Mouse (Mus musculus): ENCODE results near the gene Col5a1.

The Col5a1 gene

DNA sequence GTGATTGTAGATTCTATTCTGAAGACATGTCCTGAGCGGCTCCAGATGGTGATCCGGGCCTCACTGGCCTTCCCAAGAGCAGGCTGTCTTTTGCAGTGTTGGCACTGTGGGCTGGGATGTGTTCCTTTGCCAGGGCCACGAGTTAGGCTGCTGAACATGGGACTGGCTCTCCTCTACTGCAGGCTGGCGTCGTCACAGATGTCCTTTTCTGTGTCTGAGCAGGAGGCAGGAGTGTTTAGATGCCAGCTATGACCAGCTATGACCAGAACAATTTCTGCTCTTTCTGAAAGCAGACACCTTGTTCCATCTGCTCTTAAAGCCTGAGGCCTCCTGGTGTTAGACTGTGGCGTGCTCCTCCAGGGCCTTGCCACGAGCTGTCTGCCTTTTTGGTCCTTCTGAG lies 31.9 kb downstream of the Col5a1 start:
- DNase-seq (ENCODE audit: low read depth in 2 of 2, low spot score in 2 of 2) = no peak

DNA sequence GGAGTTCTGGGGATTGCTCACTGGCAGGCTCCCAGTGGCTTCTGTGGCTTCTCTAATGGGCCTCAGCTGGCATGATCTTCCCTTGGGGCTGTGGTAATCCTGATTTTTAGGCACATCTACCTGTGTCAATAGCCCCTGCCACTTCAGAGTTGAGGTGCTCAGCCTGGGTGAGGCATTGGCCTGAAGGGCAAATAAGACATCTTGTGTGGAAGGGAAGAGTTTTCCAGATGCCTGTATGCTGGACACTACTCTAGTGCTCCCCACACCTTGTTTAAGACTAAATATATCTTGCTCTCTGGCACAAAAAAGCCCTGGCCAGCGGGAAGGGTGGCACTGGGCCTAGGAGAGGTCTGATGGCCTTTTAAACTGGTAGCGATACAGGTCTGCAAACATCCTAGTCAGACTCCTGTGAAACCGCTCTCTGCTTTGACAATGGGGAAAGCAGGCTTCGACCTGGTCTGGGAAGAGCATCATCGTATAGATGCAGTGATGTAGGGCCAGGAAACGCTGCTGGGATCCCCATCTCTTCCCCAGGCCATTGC lies 33.2 kb downstream of the Col5a1 start:
- no peak for DNase-seq (ENCODE audit: low read depth in 2 of 2, low spot score in 2 of 2)

DNA sequence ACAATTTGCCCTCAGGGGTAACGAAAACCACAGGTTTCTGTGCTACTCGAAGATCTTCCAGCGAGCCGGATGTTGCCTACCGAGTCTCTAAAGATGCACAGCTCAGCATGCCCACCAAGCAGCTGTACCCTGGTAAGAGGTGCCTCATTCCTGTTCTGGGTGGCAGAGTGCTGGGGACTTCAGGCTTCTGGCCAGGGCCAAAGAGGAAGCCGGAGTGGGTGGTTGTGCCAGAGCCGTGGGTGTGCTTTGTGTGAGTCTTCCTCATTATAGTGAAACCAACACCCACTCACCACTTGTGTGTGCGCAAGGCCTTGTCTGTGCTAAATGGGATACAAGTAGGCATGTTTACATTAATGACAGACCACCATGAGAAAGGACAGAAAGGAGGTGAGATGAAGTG lies 35.8 kb downstream of the Col5a1 start:
- DNase-seq (ENCODE audit: low read depth in 2 of 2, low spot score in 2 of 2) = no peak

DNA sequence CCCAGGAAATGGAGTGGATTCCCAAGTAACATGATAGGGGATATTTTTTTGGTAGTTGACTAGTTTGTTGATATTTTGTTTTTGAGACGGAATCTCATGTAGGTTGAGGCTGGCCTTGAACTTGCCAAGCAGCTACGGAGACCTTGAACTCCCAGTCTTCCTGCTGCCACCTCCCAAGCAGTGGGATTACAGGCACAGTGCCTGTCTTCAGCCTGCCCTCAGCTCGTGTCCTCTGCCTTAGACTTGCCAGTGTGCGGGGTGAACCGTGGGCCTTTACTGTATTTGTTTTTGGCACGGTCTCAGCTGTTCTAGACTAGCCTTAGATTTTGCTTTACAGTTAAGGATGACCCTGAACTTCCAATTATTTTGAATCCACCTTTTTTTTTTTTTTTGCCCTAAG lies 37.5 kb downstream of the Col5a1 start:
- DNase-seq (ENCODE audit: low read depth in 2 of 2, low spot score in 2 of 2) = no peak

DNA sequence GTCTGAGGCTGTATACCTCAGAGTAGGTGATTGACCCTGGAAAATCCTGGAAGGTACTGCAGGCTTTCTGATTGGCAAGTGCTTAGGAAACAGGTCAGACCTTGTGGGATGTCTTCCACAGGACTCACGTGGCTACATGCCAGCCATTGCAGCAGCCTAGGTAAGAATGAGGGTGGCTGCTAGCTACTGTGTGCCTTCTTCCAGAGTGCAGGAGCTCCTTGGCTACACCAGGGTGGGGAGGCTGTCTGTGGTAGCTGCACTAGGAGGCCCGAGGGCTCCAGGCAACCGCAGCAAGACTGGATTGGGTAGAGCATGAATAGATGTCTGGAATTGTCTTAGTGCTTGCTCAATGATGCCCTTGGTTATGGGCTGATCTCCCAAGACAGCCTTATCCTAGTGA lies 38.2 kb downstream of the Col5a1 start:
- no peak for DNase-seq (ENCODE audit: low read depth in 2 of 2, low spot score in 2 of 2)

DNA sequence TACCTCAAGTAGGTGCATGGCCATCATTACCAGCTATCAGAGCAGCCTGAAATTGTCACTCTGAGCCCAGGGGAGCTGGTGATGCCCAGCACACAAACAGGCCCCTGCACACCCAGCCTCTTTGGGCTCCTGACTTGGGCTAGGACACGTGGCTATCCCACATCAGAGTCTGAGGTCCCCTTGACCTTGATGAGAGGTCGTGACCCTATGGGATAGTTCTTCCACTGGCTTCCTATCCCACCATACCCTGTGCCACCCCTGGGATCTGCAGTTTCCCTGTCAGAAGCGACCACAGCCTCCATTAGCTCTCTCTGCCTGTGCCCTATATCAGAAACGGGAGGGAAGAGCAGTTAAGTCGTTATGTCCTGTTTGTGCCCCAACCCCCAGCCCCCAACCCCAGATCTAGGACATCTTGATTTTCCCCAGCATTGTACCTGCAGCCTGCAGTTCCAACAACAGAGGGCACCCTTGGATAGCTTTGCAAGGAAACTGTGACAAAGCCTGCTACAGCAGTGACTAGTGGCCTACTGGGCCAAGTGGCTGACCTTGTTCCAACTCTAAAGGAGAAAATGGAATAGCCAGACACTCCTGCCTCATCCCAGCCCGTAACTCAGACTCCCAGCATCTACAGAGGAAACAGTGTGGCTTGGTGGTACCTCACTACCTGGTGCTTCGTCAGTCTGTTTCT lies 40.4 kb downstream of the Col5a1 start:
- no peak for DNase-seq (ENCODE audit: low read depth in 2 of 2, low spot score in 2 of 2)

DNA sequence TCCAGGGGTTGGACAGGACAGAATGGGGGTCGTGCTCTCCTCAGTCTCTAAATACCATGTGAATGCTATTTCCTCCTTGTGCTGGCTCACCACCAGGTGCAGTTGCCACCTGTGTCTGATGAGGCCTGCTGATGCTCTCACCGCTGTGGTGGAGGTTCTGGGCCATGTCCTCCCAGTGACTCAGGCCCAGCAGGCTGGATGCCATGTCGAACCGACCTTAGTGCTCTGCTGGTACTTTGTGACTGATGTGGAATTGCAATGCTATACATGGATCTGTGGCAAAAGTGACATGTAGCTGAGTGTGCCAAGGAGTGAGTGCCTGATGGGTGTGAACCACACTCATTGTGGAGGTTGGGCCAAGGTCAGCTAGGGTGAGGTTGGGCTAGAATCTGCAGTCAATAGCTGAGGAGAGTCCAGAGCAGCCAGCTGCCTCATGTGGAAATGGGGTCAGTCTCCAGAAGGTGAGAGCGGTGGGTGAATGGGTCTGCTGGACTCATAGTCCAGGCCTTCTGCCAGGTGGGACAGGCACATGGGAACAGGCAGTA lies 44.3 kb downstream of the Col5a1 start:
- no peak for DNase-seq (ENCODE audit: low read depth in 2 of 2, low spot score in 2 of 2)

DNA sequence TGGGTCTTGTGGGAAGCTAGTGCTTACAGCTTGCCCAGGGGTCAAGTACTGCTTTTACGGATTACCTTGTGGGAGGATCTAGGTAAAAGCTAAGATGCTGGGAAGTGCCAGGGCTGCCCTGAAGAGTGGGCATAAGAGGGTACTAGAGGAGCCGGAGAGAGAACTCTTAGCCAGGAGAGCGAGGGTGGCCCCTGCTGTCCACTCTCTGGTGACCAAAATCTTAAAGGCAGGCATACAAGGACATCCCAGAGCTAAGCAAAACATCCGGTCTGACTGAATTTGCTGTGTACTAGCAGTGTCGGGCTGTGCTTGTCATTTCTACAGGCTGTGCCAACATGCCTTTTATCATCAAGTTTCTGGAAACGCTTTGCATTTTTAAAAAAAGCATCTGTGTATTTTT lies 44.9 kb downstream of the Col5a1 start:
- DNase-seq (ENCODE audit: low read depth in 2 of 2, low spot score in 2 of 2) = no peak

DNA sequence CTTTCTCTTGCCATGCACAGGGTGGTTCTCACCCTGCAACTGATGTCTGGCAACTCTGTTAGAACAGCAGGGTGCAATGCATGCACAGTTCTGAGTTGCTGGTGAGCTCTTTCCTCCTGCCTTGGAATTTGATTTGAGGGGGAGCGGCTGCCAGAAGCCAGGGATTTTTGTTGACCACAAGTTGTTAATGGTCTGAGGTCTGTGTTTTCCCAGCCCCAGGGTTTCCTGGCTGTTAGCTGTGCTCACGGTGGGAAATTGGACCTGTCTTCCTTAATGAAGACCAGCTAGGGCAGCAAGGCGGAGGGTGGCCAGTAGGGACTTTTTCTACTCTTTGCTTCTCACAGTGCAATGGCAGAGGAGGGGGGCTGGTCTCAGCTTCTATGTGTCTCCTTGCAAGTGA lies 45.7 kb downstream of the Col5a1 start:
- no peak for DNase-seq (ENCODE audit: low read depth in 2 of 2, low spot score in 2 of 2)

DNA sequence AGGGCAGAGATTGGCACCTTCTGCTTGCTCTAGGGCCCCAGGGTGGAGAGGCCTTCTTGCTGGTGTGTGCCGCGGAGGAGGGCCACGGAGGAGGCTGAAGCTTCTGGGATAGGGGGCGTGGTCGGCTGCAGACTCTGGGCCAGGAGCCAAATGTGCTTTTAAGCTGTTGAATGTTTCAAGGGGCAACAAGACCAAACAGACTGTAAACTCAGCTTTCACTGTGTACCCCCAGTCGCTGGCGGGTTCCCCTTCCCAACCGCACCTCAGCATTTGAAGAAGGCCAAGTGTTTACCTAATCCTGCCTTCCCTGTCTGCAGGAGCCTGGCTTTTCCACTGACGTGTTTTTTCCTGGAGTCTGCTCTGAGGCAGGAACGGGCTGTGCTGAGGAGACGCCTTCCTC lies 48.0 kb downstream of the Col5a1 start:
- DNase-seq (ENCODE audit: low read depth in 2 of 2, low spot score in 2 of 2) = no peak

DNA sequence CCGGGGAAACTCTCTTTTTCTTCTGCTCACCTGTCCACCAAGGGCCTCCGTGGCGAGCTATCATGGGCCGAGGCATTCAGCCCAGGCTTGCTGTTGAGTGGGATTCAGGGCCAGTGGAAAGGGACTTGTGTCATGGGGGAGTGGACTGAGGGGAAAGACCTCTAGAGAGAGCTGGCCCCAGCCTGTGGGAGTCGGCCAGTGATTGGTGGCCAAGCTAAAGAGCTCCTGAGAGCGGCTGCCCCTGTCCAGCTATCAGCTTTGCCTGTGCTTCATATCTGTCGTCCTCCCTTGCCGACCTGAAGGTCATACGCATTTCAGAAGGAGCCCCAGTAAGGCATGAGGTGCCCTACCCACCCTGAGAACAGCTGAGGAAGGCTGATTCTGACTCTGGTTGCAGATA lies 48.6 kb downstream of the Col5a1 start:
- DNase-seq (ENCODE audit: low read depth in 2 of 2, low spot score in 2 of 2) = no peak

DNA sequence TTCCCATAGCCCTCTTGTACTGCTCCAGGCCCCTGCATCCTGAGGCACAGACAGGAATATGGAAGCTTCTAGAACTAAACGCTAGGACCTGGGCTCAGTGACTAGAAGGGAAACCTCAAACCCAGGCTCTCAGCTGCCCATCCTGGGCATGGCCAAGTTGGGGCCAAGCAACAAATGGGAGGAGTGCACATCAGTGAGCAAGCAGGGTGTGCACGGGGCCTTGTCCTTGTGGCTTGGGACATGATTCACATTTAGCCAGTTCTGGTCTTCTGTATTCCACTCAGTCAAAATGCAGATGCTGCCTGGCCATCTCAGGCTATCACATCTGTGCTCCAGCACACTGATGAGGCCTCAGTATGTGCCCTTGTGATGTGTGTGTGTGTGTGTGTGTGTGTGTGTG lies 49.2 kb downstream of the Col5a1 start:
- DNase-seq (ENCODE audit: low read depth in 2 of 2, low spot score in 2 of 2) = no peak

DNA sequence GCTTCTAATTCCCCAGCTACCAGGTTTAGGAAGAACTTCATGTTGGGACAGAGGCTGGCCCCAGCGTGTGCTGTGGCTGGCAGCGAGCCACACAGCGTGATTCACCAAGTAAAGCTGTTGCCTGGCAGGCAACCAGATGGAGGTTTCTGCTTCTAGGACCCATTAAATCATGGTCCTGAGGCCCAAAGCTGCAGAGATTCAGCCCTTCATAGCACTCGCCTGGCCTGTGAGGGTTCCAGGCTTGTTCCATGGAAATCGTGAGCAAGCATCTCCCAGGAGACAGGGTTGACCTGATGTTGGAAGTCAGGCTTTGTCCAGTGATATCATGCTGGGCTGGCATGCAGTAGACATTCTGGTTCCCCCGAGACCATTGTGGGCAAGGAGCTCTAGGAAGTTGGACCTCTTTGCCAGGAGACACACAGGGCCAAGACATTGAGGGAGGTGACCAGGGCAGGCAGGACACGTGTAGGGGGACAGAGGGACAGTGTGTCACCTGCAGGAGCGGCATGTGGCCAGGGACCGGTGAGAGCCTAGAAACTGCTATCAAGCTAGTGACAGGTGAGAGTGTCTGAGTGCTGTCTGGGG lies 50.5 kb downstream of the Col5a1 start:
- DNase-seq (ENCODE audit: low read depth in 2 of 2, low spot score in 2 of 2) = no peak

DNA sequence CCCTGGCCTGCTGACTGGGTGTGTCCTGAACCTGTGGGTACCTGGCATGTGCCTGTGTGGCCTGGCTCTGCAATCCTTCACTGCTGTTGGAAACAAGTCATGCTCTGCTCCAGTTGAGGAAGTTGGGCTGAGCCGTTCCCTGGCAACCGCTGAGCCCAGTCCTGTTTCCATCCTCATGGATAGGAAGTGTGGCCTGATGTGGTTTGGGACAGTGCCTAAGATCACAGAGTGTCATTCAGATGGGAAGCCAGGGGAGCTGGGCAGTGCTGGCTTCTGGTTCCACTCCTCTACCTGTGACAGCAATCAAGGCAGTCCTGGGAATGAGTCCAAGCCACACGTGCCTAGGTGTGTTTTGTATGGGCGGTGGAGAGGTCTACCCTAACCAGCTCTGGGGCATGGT lies 53.2 kb downstream of the Col5a1 start:
- DNase-seq (ENCODE audit: low read depth in 2 of 2, low spot score in 2 of 2) = no peak

DNA sequence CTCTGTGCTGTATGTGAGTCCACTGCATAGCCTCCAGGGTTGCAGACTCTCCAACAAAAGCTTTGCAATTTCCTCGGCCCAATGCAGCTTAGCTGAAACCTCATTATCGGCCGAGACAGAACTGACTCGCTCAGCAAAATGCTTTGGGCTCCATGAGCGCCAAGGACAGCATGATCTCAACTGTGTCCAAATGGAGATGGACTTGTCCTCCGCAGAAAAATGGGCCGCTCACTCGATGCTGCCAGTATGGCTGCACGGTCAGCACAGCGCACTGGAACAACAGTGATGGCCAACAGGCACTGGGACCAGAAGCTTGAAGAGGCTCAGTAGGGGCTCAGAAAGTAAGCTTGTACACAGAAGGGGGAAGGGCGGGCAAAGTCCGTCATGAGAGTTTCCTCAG lies 53.9 kb downstream of the Col5a1 start:
- no peak for DNase-seq (ENCODE audit: low read depth in 2 of 2, low spot score in 2 of 2)

DNA sequence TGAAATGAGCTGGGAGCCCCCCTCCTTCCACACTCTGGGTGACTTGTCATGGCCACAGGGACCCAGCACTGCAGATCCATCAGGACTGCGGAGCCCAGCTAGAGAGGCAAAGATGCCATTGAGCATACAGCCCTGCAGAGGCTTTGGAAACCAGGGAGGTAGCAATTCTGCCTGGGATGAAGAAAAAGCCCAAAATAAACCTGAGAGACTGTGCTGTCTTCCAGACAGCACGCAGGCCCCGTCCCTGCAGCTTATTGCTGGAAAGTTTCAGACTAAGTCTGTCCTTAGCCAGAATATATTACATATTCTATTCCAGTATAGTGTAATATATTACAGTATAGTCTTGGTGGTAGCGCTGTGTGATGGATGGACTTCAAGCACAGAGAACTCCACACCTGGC lies 61.0 kb downstream of the Col5a1 start:
- no peak for DNase-seq (ENCODE audit: low read depth in 2 of 2, low spot score in 2 of 2)

DNA sequence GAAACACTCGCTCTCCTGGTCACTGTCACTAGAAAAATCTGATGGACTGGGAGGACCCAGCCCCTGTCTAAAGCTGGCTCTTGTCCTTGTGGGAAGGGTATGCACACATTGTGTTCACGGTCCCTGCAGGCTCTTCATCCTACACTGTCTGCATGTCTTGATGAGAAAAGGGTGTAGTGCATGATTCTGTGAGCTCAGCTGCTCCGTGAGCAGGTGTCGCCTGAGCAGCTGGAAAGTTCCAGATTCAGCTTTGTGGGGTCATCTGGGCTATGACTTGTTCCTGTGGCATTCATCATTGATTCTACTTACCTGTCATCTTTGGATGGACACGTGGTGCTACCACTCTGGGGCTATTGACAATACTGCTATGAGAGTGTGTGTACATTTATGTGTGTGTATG lies 61.7 kb downstream of the Col5a1 start:
- DNase-seq (ENCODE audit: low read depth in 2 of 2, low spot score in 2 of 2) = no peak

DNA sequence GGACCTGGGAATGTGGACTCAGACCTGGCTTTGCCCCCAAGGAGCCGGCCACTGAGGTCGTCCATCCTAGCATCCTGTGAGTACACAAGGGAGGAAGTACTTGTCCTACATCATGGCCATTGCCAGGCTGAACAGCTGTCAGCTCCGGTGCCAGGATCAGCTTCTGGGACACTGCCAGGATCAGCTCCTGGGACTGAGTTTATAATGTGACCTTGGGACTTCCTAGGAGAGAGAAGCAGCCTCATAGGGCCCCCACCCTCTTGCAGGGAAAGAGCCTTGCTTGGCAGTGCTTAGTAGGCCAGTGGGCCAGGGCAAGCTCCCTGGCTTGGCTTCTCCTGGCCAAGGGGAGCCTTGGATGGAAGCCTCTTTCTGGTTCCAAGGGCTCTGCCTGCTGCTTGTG lies 67.6 kb downstream of the Col5a1 start:
- no peak for DNase-seq (ENCODE audit: low read depth in 2 of 2, low spot score in 2 of 2)

DNA sequence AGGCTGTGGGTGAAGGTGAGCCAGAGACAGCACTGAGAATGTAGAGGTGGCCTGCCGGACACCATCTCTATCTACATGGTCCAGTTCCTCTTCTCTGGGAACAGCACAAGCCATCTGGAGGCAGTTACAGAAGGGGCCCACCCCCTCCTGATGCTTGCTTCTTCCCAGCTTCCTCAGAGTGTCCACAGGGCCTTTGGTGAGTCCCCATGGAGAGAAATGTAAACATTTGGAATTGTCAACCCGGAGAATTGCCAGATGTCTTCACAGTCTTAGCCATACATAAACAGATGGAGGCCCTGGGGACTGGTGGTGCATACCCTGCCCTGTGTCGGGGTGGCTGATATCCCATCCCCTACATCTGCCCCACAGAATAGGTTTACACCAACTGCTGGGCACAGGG lies 68.7 kb downstream of the Col5a1 start:
- no peak for DNase-seq (ENCODE audit: low read depth in 2 of 2, low spot score in 2 of 2)

DNA sequence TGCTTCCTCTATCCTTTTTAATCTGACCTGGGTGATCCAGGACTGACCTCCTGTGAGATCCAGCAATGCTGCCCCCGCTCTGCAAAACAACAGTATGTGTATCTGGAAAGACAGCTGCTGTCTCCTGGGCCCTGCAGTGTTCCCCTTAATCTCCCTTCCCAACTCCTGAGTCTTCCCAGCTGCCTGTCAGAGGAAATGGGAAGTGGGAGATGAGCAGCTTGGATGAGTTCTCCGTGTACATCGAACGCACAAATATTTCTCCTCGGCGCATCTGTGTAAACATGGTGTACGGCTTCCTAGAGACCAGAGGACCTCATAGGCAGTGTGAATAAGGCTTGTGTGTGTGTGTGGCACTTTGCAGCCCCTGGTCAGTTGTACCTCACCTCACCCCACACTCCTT lies 70.5 kb downstream of the Col5a1 start:
- no peak for DNase-seq (ENCODE audit: low read depth in 2 of 2, low spot score in 2 of 2)

DNA sequence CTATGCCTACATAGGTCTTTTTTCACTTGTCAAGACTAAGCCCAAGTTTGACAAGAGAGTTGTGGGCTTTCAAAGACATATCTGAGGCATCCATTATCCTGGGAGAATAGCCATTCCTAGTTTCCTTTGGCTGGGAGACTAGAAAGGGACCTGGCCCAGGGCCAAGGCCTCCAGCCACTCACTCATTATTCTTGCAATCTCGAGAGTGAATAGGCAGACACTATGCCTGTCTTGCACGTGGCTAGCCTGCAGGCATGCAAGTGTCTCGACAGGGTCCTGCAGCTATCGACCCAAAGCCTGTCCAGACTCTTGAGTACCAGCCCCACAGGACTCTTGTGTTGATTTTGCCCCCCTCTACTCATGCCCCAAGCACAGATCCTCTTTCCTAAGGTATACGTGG lies 71.0 kb downstream of the Col5a1 start:
- no peak for DNase-seq (ENCODE audit: low read depth in 2 of 2, low spot score in 2 of 2)

DNA sequence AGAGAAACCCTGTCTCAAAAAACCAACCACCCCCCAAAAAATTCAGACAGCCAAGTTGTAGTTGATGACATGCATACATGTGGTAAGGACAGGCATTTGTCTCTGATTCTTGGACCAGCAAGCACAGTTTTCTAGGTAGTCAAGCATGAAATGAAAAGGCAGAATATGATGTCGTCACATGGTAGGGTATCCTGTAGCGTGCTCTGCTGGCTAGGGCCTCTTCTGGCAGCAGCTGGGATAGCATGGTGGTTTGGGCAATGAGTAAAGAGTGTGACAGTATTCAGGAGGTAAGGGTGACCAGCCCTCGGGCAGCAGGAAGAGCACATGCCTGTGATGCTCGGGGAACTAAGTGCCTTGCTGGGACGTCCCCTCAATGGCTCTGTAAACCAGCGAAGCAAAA lies 73.0 kb downstream of the Col5a1 start:
- DNase-seq (ENCODE audit: low read depth in 2 of 2, low spot score in 2 of 2) = no peak

DNA sequence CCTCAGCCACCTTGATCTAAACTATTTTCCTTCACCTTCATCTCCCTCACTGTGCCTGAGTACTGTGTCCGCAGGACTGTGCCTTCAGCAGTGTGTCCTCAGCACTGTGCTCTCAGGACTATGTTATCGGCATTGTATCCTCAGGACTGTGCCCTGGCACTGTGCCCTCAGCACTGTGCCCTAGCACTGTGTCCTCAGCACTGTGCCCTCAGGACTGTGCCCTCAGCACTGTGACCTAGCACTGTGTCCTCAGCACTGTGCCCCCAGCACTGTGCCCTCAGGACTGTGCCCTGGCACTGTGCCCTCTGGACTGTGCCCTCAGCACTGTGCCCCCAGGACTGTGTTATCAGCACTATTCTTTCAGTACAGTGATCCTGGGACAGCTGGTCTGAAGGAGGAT lies 75.0 kb downstream of the Col5a1 start:
- DNase-seq (ENCODE audit: low read depth in 2 of 2, low spot score in 2 of 2) = no peak
